Mouse (Mus musculus) cerebellum, postnatal 14 days (tissue): ENCODE data around the gene Gtf2h1.
"Not testable (repeated sequence)": the region's sequence is repeated elsewhere in the genome, so short reads cannot be mapped to it uniquely, and the experiment has no call there.

ENCODE experiments used
- DNase-seq, 2 experiments: peaks; one replicate each; pipeline ENCODE4 v3.0.0; 2021; ENCODE audit warnings: mixed read lengths in 2 of 2

Gene Gtf2h1

GRCm38 (mm10) chr7:46795287-46796205, at the start of gene Gtf2h1, which contains the start of gene Hps5:
Gene Gtf2h1 (plus strand): TSS chr7:46796103.
Gene Hps5 (minus strand): TSS chr7:46796064.
- peak; percentile 99 for DNase-seq

GRCm38 (mm10) chr7:46746381-46746780, 49.5 kb upstream of the Gtf2h1 start:
- DNase-seq, result no peak

- DNase-seq, result no peak
Observed at GRCm38 (mm10) chr7:46748459-46748858, 47.4 kb upstream of the Gtf2h1 start.

- DNase-seq, result no peak
Observed at GRCm38 (mm10) chr7:46751490-46751889, 44.4 kb upstream of the Gtf2h1 start, which contains the start of gene Saa2. Gene Saa2 (plus strand): TSS chr7:46751790.

GRCm38 (mm10) chr7:46761049-46761795, 34.7 kb upstream of the Gtf2h1 start:
- DNase-seq, result no peak

GRCm38 (mm10) chr7:46762601-46763000, 33.3 kb upstream of the Gtf2h1 start:
- DNase-seq, result no peak

- no peak for DNase-seq
Observed at GRCm38 (mm10) chr7:46764672-46765071, 31.2 kb upstream of the Gtf2h1 start.

GRCm38 (mm10) chr7:46767371-46767770, 28.5 kb upstream of the Gtf2h1 start:
- DNase-seq, result no peak

GRCm38 (mm10) chr7:46768451-46768850, 27.5 kb upstream of the Gtf2h1 start:
- no peak for DNase-seq

- peak; percentile 80 to 81 for DNase-seq
Observed at GRCm38 (mm10) chr7:46770706-46771105, 25.2 kb upstream of the Gtf2h1 start.

- no peak for DNase-seq
Observed at GRCm38 (mm10) chr7:46789177-46789849, 6.6 kb upstream of the Gtf2h1 start.

- no peak for DNase-seq
Observed at GRCm38 (mm10) chr7:46793871-46794270, 2.0 kb upstream of the Gtf2h1 start.

- no peak for DNase-seq
Observed at GRCm38 (mm10) chr7:46796206-46796679, 340 bp downstream of the Gtf2h1 start.

- no peak for DNase-seq
Observed at GRCm38 (mm10) chr7:46796779-46797178, 876 bp downstream of the Gtf2h1 start.

GRCm38 (mm10) chr7:46810325-46810724, 14.4 kb downstream of the Gtf2h1 start:
- DNase-seq, result no peak

- DNase-seq, result no peak
Observed at GRCm38 (mm10) chr7:46814012-46814411, 18.1 kb downstream of the Gtf2h1 start.

GRCm38 (mm10) chr7:46820876-46821632, 25.2 kb downstream of the Gtf2h1 start:
- DNase-seq, result not testable (repeated sequence)

- no peak for DNase-seq
Observed at GRCm38 (mm10) chr7:46827046-46827802, 31.3 kb downstream of the Gtf2h1 start.

GRCm38 (mm10) chr7:46827803-46828184, 31.9 kb downstream of the Gtf2h1 start:
- DNase-seq, result no peak

- no peak for DNase-seq
Observed at GRCm38 (mm10) chr7:46829911-46830310, 34.0 kb downstream of the Gtf2h1 start.
